Mouse (Mus musculus): ENCODE measurements around the gene Cog4.

Gene Cog4

GRCm38 (mm10) chr8:110846405-110847170, at the start of gene Cog4, which contains the start of gene Sf3b3:
TSS of gene Cog4 (plus strand) at chr8:110846600.
TSS of gene Sf3b3 (minus strand) at chr8:110846787.
- peak; percentile 86 to 97 for DNase-seq (ENCODE audit: inconsistent age in 2 of 2, low spot score in 1 of 2)

DNA sequence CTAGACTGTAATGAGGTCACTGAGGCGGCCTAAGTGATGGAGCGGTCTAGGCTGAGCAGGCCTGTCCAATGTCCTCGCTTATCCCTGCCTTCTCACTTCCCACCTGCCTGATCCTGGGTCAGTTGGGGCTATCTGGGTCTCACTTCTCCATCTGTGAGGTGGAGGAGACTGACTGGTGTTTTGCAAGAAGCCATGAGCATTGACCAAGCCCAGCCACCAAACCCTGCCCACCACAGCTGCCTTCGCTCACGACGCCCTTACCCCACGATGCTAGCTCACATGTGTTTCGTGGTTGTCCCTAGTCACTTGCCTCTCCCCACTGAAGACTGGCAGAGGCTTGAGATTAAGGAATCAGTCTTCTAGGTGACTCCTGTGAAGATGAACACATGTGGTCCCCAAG, 49.3 kb upstream of the Cog4 start:
- no peak for DNase-seq (ENCODE audit: inconsistent age in 2 of 2, low spot score in 1 of 2)

GRCm38 (mm10) chr8:110802988-110803387, 43.4 kb upstream of the Cog4 start:
- DNase-seq (ENCODE audit: inconsistent age in 2 of 2, low spot score in 1 of 2) = peak; percentile 73 to 86

DNA sequence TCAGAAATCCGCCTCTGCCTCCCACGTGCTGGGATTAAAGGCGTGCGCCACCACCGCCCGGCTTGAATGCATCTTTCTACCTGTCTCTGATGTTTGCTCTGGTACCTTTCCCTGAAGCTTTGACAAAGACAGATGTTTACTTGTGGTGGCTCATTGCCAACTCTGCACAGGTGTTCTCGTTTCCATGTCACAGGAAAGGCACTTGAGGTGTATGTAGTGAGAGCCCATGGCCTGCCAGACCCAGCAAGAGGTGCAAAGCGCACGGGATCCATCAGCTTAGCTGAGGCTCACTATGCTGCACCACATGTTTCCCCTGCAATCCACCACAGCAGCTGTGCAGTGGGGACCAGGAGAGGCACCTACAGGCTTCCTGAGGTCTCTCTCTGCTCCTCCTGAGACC, 42.5 kb upstream of the Cog4 start:
- peak in 1 of 2 experiments; percentile 49 for DNase-seq (ENCODE audit: inconsistent age in 2 of 2, low spot score in 1 of 2)

DNA sequence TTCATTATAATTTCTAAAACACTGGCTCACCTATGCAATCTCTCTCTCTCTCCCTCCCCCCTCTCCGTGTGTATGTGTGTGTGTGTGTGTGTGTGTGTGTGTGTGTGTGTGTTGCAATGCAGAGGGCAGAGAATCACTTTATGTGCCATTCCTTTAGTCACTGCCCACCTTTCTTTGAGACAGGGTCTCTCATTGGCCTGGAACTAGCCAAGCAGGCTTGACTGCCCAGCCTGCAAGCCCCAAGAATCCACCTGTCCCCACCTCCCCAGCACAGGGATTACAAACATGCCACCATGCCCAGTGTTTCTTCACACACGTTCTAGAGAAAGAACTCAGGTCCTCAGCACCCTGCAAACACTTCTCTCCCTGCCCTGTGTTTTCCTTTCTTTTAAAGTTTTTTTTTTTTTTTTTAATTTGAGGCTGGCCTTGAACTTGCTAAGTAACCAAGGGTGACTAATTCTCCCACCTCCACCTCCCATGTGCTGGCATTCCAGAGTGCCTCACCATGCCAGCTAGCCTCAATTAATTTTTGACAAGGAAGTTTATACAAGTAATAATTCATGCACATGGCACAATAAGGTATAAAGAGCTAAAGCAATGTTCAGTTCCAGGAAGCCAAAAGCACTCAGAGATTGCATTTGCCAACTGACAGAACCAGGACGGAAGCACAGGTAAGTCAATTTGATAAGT, 41.4 kb upstream of the Cog4 start:
- DNase-seq (ENCODE audit: inconsistent age in 2 of 2, low spot score in 1 of 2) = peak in 1 of 2 experiments; percentile 76

- peak in 1 of 2 experiments; percentile 69 for DNase-seq (ENCODE audit: inconsistent age in 2 of 2, low spot score in 1 of 2)
These were observed 40.7 kb upstream of the Cog4 start, which contains the start of gene Il34 for GRCm38 (mm10) chr8:110805669-110806068. TSS of gene Il34 (minus strand) at chr8:110805924.

DNA sequence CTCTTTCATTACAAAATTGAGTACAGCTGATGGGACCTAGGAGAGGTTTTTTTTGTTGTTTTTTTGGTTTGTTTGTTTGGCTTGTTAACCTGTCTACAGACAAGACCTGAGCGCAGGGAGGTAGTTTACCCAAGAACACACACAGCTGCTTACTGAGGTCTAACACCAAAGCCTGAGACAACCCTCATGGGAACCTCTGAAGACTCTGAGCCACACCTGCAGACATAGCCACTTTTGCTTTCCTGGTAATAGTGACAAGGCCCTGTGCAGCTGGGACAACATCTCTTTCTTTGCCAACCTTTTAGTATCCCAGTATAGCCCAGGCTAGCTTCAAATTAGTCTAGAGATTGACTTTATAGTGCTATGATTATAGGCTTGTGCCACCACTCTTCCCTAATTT, 40.3 kb upstream of the Cog4 start:
- no peak for DNase-seq (ENCODE audit: inconsistent age in 2 of 2, low spot score in 1 of 2)

DNA sequence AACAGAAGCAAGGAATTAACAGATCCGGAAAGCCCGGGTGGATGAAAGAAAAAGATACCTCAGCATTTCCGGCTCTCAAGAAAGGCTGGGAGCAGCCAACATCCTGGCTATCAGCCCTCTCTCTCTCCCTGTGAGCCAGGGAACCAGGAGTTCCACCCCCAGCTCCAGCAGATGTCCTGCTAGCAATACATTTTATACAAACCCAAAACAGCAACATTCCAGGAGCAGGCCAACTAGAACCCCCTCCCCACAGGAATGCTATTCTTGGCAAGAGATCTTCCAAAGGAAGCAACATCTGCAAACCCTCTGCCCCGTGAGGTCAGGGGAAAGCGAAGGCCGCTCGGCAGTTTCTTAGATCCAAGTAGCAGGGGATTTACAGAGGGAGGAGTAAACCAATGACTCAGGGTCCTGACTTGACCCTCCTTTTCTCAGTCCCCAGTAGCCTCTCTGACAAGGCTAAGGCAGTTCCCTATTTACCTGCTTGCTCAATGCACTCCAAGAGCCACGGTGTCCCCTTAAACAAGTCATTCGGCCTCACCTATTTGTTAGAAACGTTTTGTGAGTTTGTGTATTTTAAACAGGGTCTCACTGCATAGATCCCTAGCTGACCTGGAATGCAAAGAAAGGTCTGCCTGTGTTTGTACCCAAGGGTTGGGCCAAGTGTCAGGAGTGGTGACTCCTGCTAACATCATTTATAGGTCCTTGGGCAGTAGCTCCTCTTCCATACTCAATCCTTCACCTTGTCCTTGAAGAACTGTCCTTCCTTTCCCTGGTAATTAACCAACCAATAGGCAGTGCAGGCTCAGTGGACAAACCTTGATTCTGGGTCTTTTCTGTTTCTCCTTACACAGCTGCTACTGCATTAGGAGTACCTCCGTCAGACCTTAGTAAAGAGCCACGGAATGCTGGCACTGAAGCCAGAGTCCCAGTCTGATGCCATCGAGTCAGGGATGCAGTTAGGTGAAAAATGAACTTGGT, 37.6 kb upstream of the Cog4 start:
- DNase-seq (ENCODE audit: inconsistent age in 2 of 2, low spot score in 1 of 2) = peak in 1 of 2 experiments; percentile 78

- DNase-seq (ENCODE audit: inconsistent age in 2 of 2, low spot score in 1 of 2) = peak in 1 of 2 experiments; percentile 82
These were observed 36.6 kb upstream of the Cog4 start for GRCm38 (mm10) chr8:110809831-110810230.

- peak in 1 of 2 experiments; percentile 64 for DNase-seq (ENCODE audit: inconsistent age in 2 of 2, low spot score in 1 of 2)
These were observed 35.8 kb upstream of the Cog4 start for GRCm38 (mm10) chr8:110810481-110811065.

DNA sequence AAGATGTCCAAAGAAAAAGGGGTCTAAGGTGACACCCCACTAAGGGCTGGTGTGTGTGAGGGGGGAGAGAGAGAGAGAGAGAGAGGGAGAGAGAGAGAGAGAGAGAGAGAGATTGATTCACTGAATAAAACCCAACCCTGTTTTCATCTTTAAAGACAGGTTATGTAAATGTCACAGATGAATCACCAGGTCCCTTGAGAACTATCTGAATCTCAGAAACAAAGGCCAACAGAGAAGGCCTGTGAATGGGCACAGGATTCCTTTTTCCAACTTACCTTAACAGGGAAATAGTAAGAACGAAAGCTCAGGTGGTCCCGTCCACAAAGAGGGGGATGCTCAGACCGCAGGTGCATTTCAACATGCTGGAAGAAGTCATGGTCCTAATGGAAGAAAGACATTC, 35.3 kb upstream of the Cog4 start:
- peak in 1 of 2 experiments; percentile 73 for DNase-seq (ENCODE audit: inconsistent age in 2 of 2, low spot score in 1 of 2)

DNA sequence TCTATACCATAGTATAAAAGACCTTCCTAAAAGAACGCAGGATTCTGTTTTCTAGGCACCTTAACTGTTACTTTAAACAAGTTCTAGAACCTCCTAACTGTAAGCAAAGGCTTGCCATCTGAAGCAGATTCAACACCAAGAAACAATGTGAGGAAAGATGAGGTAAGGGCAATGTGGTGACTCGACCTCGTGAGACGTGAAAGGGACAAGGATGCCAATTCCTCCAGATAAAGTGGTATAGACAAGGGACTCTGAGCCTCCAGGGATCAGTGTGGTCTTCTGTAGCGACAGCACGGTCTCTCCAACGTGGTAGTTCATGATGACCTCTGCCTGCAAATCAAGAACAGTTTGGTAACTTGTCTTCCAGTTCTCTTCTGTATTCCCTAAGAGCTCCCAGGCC, 34.6 kb upstream of the Cog4 start:
- DNase-seq (ENCODE audit: inconsistent age in 2 of 2, low spot score in 1 of 2) = peak in 1 of 2 experiments; percentile 35

- no peak for DNase-seq (ENCODE audit: inconsistent age in 2 of 2, low spot score in 1 of 2)
These were observed 33.9 kb upstream of the Cog4 start for GRCm38 (mm10) chr8:110812349-110813080.

DNA sequence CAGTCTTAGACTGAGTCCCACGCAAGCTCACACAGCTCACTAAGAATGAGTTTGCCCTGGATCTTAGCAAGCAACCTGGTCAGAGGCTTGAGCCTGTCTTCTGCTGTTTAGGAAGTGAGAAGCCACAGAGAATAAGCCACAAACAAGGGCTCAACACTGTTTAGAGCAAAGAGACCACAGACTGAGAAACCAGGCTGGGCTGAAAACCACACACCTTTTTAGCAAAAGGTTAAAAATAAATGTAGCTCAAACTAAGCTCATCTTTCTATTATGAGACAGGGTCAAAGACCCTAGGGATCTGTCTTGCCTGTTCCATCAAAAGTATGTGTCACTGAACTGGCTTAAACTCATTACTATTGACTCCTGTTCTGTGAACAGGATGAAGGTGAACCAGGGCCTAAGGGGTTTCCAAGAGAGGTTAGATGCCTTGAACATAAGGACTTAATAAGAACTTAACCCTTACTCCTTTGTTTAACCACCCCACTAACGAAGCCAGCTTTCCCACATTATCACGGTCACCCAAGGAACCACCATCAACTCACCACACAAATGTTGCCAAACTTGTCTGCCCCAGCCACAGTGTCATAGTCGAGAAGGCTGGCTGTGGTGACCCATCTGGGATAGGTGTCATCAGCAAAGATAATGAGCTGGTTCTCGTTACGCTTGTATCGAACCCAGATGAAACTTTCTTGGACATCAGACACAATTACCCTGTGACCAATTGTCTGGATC, 33.2 kb upstream of the Cog4 start:
- DNase-seq (ENCODE audit: inconsistent age in 2 of 2, low spot score in 1 of 2) = no peak

GRCm38 (mm10) chr8:110815308-110815707, 31.1 kb upstream of the Cog4 start:
- DNase-seq (ENCODE audit: inconsistent age in 2 of 2, low spot score in 1 of 2) = peak in 1 of 2 experiments; percentile 52

GRCm38 (mm10) chr8:110816990-110817389, 29.4 kb upstream of the Cog4 start:
- DNase-seq (ENCODE audit: inconsistent age in 2 of 2, low spot score in 1 of 2) = peak in 1 of 2 experiments; percentile 65

GRCm38 (mm10) chr8:110818593-110818992, 27.8 kb upstream of the Cog4 start:
- DNase-seq (ENCODE audit: inconsistent age in 2 of 2, low spot score in 1 of 2) = peak in 1 of 2 experiments; percentile 45

- DNase-seq (ENCODE audit: inconsistent age in 2 of 2, low spot score in 1 of 2) = peak in 1 of 2 experiments; percentile 51
These were observed 26.1 kb upstream of the Cog4 start for GRCm38 (mm10) chr8:110820257-110820656.

GRCm38 (mm10) chr8:110821960-110822359, 24.4 kb upstream of the Cog4 start:
- peak in 1 of 2 experiments; percentile 75 for DNase-seq (ENCODE audit: inconsistent age in 2 of 2, low spot score in 1 of 2)

Measured in adrenal gland, adult (tissue).